28 mouse cellular contexts compared by ENCODE assay signal in the genomic region with DNA sequence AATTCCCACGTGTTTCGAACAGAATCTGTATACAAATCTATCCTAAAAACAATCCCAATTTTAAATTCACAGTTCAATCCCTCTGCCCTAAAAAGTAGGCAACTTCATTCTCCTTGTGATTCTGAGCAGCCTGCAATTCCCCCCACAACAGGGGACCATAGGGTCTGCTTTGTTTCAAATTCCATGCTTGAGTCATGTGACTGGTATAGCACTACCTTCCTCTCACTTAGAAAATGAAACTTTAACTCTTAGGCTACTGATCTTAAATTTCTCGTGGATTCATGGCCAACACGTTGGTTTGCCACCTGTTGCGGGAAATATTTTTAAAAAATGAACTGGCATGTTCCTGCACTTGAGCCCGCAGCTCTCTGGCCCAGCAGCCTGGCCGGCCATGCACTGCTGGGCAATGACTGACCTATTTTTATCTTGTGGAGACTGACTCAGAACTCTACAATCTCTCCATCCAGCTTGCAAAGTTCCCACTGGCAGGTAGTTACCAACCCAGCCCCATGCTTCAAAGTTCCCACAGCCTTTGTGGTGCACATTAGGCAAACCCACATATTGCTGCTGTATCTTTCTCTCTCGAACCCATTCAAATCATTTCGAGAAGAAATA.
DNase-seq lines count a peak whose midpoint lies in the region; TF ChIP-seq lines count a peak whose summit lies in the region.
"Had no signal": no experiment of that assay in that cellular context is flagged by ENCODE, and none has a peak within 500 bp of the region (broad histone marks: within the 10 kb centered on the region; RNA-seq: fewer than 3 reads in every experiment).

No protein-coding gene starts in this region.

- no peak for TF ChIP-seq POLR2A in CH12.LX (IDR thresholded peaks at IDR 0.05; ENCODE audit: low read depth, low read length)

- TF ChIP-seq CTCF in CH12.LX (conservative IDR thresholded peaks at IDR 0.05 in 1 of 2, IDR thresholded peaks at IDR 0.05 in 1 of 2; ENCODE audit: low read depth in 2 of 2, low read length in 2 of 2) = no peak

- no peaks in the 10 kb centered on the region for H3K9me3 ChIP-seq in CH12.LX (replicated peaks; ENCODE audit: low read length)
- H3K9me3 ChIP-seq: embryonic facial prominence, embryonic 12.5 days; embryonic facial prominence, embryonic 15.5 days; forebrain, embryonic 12.5 days; G1E; heart, embryonic 12.5 days; heart, embryonic 15.5 days; hindbrain, embryonic 10.5 days; hindbrain, embryonic 13.5 days; intestine, embryonic 15.5 days had no signal

- dilution Hi-C loops in CH12.LX (cut with MboI; ENCODE audit: extremely low pct_ligation_motif_present, extremely low pct_unique_long_range_greater_than_20kb, low sequenced_read_pairs) = no loop called here

- H3K9ac ChIP-seq in CH12.LX (ENCODE audit: insufficient read depth, low read depth) = no peak overlapping the region
- H3K9ac ChIP-seq: embryonic facial prominence, embryonic 12.5 days; embryonic facial prominence, embryonic 15.5 days; forebrain, embryonic 12.5 days; forebrain, embryonic 15.5 days; heart, embryonic 12.5 days; heart, embryonic 15.5 days; hindbrain, embryonic 13.5 days; intestine, embryonic 15.5 days had no signal

- H3K4me3 ChIP-seq in CH12.LX (replicated peaks in 1 of 3; ENCODE audit: low read depth in 2 of 3, low read length in 2 of 3, poor library complexity in 1 of 3) = no peak overlapping the region
- H3K4me3 ChIP-seq: embryonic facial prominence, embryonic 12.5 days; embryonic facial prominence, embryonic 15.5 days; forebrain, embryonic 12.5 days; forebrain, embryonic 15.5 days; heart, embryonic 12.5 days; heart, embryonic 15.5 days; hindbrain, embryonic 10.5 days; hindbrain, embryonic 13.5 days; intestine, embryonic 15.5 days had no signal

- H3K27me3 ChIP-seq in CH12.LX (replicated peaks) = no peaks in the 10 kb centered on the region
- H3K27me3 ChIP-seq: embryonic facial prominence, embryonic 12.5 days; embryonic facial prominence, embryonic 15.5 days; forebrain, embryonic 12.5 days; forebrain, embryonic 15.5 days; heart, embryonic 12.5 days; heart, embryonic 15.5 days; hindbrain, embryonic 13.5 days; intestine, embryonic 15.5 days had no signal

- no peak for TF ChIP-seq RAD21 in CH12.LX (IDR thresholded peaks at IDR 0.05; ENCODE audit: low read depth, low read length)

- 0 out of 2 replicates have a peak, but pooled peaks have one; percentile 46 for TF ChIP-seq EP300 in CH12.LX (IDR thresholded peaks at IDR 0.05; ENCODE audit: low read length)

- no peaks in the 10 kb centered on the region for H3K79me2 ChIP-seq in CH12.LX (replicated peaks; ENCODE audit: control insufficient read depth, extremely low read depth, insufficient read depth, poor library complexity, severe bottlenecking)

- 0 out of 2 replicates have a peak overlapping the region, but pooled peaks have one; percentile 10 for H3K4me2 ChIP-seq in CH12.LX (ENCODE audit: insufficient read depth, low read depth, poor library complexity, severe bottlenecking)
- H3K4me2 ChIP-seq: embryonic facial prominence, embryonic 12.5 days; embryonic facial prominence, embryonic 15.5 days; forebrain, embryonic 12.5 days; forebrain, embryonic 15.5 days; heart, embryonic 12.5 days; heart, embryonic 15.5 days; hindbrain, embryonic 13.5 days; intestine, embryonic 15.5 days had no signal

- in situ Hi-C loops in CH12.LX (cut with MboI; ENCODE audit: low pct_ligation_motif_present, low pct_unique_long_range_greater_than_20kb, low sequenced_read_pairs) = no loop called here

- DNase-seq in 3134 (ENCODE audit: extremely low read depth, insufficient read length, low spot score) (peak; percentile 80), 416B (ENCODE audit: low read depth) (peak; percentile 14), CH12.LX (ENCODE audit: extremely low read depth) (peak; percentile 17), ZHBTc4 (ENCODE audit: low read depth, low spot score) (peak; percentile 7)
- DNase-seq in left cerebral cortex, adult 11 months (ENCODE audit: low spot score) = no peak
- DNase-seq in adrenal gland, adult 18-20 months (ENCODE audit: low spot score in 2 of 2) = no peak
- DNase-seq in left cerebral cortex, postnatal 14 days (ENCODE audit: low spot score in 2 of 2) = no peak
- DNase-seq: adrenal gland, adult 2 months; adrenal gland, postnatal 25 days; cerebellum, adult 11-12 months; cerebellum, adult 8-10 months; cerebellum, postnatal 25 days; gastrocnemius, postnatal 10 days; gastrocnemius, postnatal 36 days; heart, postnatal 10 days; heart, postnatal 36 days; kidney, adult 11 months; kidney, adult 8-10 months had no signal

- no peaks in the 10 kb centered on the region for H3K36me3 ChIP-seq in CH12.LX (replicated peaks in 1 of 2; ENCODE audit: control insufficient read depth in 1 of 2, insufficient read depth in 1 of 2, low read length in 1 of 2)
- H3K36me3 ChIP-seq: embryonic facial prominence, embryonic 12.5 days; embryonic facial prominence, embryonic 15.5 days; forebrain, embryonic 12.5 days; forebrain, embryonic 15.5 days; G1E; heart, embryonic 12.5 days; heart, embryonic 15.5 days; hindbrain, embryonic 10.5 days; hindbrain, embryonic 13.5 days; intestine, embryonic 15.5 days had no signal

- intact Hi-C loops in left cerebral cortex, postnatal 14 days (cut with DNase I) = no loop called here

- H3K4me1 ChIP-seq in CH12.LX (ENCODE audit: control insufficient read depth in 1 of 2, insufficient read depth in 2 of 2) = peaks cover 3 to 17% of the 10 kb centered on the region in 2 experiments; a peak in 2 of 4 replicates
- H3K4me1 ChIP-seq: embryonic facial prominence, embryonic 12.5 days; embryonic facial prominence, embryonic 15.5 days; forebrain, embryonic 12.5 days; forebrain, embryonic 15.5 days; heart, embryonic 12.5 days; heart, embryonic 15.5 days; hindbrain, embryonic 10.5 days; hindbrain, embryonic 13.5 days; intestine, embryonic 15.5 days had no signal

- H3K27ac ChIP-seq in CH12.LX (ENCODE audit: insufficient read depth, low read depth) = no peak overlapping the region
- H3K27ac ChIP-seq: embryonic facial prominence, embryonic 12.5 days; embryonic facial prominence, embryonic 15.5 days; forebrain, embryonic 12.5 days; forebrain, embryonic 15.5 days; heart, embryonic 15.5 days; hindbrain, embryonic 10.5 days; hindbrain, embryonic 13.5 days; intestine, embryonic 15.5 days had no signal

TF ChIP-seq in CH12.LX, 34 proteins besides CTCF, POLR2A, EP300 and RAD21:
- TF ChIP-seq JUN (IDR thresholded peaks at IDR 0.05; ENCODE audit: insufficient read depth, low read depth, low read length) = no peak
- TF ChIP-seq NRF1 (IDR thresholded peaks at IDR 0.05; ENCODE audit: low read depth, low read length) = no peak
- no peak for TF ChIP-seq MAX (IDR thresholded peaks at IDR 0.05; ENCODE audit: low read length)
- peak; percentile 53; the same call in 1 of the 2 replicates for TF ChIP-seq IRF4 (IDR thresholded peaks at IDR 0.05; ENCODE audit: low read depth, low read length)
- peak; percentile 68; the same call in 1 of the 2 replicates for TF ChIP-seq MEF2A (IDR thresholded peaks at IDR 0.05; ENCODE audit: borderline replicate concordance, low read depth, low read length)

Comparison
In these comparisons a context has a peak if more than half of its experiments do, and no peak if none do; other contexts are left out.
1. DNase-seq: peak in 3134 (single experiment), 416B (single experiment), CH12.LX (single experiment) and ZHBTc4 (single experiment); none in left cerebral cortex, adult 11 months (single experiment), adrenal gland, adult 18-20 months (0 of 2) and left cerebral cortex, postnatal 14 days (0 of 2).